Mouse (Mus musculus) thymus, postnatal 4 days (tissue): ENCODE data around the gene Abca1.

Experiments used
- DNase-seq: peaks from one replicate; pipeline ENCODE4 v3.0.0; 2021

Abca1 gene

DNA sequence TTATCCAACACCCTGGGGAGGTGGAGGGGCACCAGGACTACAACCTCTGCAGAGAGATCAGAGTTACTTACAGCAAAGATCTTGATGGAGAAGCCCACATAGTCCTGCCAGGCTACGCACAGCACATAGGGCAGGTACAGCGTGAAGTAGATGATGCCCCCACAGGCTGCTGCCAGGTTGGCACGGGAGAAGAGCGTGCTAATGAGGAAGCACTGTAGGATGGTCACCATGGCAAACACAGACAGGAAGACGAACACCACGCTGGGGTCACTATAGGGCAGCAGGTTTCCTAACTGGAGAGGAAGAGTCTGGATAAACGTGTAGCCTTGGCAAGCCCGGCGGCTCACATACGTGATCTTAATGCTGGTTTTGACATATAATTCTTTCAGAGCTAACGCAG is 77.8 kb downstream of the Abca1 start:
- no peak for DNase-seq

DNA sequence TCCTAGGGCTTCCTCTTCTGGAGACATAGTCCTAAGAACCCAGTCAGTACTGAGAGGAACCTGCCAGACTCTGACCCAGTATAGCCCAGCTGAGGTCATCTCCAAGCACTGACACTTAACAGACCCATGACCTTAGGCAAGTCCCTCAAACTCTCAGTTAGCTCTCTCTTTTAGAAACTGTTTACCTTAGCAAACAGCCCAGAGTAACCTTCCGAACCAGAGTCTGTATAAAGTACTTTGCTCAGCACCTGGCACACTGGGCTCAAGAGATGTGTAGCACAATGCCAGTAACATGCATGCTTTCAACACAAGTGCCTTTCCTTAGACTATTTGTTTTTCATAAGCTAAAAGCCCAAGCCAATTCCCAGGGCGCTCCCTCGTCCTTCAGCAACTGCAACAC is 79.4 kb downstream of the Abca1 start:
- no peak for DNase-seq

DNA sequence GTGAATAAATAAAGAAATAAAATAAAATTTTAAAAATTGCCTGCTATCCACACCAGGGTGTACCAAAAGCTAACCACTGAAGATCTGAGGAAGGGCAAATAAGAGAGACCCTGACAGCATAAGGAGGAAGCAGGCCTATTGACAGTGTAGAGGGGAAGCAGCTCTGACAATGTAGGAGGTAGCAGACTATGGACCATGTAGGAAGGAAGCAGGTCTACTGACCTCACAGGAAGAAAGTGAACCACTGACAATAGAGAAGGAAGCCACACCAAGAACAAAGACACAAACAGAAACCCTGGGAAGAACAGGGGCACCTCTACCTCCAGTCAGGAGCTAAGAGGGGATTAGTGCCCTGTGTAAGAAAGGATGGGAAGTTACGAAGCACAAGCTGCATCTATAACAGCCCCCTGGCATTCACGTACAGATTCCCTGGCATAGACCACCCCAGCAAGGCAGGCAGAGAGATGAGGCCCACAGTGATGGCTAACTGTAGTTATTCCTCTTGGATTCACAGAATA is 80.8 kb downstream of the Abca1 start:
- DNase-seq = no peak

DNA sequence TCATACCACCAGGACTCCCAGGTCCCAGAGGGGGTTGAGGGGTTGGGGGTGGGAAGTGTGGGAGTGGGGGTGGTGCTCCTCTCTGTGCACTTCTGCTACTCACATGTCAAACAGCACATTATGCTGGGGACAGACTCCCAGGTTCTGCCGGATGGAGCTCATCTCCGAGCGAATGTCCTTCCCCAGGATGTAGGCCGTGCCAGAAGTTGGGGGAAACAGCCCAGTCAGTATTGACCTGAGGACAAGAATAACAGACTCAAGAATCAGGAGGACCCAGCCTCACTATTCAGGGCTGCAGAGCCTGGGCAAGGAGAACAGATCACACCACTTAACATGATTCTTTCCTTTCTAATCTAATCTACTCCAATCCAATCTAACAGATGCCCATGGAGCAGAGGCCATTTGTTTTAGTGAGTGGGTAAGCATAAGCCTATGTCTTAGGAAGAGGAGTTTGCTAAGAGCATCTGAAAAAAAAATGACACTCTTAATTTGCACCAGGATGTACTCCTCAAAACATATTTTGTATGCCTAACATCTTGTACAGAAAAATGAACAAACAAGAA is 82.8 kb downstream of the Abca1 start:
- DNase-seq = no peak

DNA sequence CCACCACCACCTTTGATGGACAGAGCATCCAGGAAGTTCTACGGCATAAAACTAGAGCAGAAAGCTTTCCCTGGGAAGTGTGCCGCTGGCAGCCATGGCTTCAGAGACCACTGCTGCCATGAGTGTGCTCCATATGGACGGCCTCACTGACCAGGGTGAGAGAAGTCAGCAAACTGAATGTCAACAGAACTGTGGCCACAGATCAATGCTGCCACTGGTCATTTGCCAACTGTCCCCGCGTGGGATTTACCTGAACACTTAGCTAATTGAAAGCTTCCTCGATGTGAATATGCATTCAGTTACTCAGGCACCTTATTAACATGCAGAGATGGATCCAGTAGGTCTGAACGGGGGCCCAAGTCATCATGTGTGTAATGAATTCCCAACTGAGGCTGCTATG is 86.7 kb downstream of the Abca1 start:
- no peak for DNase-seq

DNA sequence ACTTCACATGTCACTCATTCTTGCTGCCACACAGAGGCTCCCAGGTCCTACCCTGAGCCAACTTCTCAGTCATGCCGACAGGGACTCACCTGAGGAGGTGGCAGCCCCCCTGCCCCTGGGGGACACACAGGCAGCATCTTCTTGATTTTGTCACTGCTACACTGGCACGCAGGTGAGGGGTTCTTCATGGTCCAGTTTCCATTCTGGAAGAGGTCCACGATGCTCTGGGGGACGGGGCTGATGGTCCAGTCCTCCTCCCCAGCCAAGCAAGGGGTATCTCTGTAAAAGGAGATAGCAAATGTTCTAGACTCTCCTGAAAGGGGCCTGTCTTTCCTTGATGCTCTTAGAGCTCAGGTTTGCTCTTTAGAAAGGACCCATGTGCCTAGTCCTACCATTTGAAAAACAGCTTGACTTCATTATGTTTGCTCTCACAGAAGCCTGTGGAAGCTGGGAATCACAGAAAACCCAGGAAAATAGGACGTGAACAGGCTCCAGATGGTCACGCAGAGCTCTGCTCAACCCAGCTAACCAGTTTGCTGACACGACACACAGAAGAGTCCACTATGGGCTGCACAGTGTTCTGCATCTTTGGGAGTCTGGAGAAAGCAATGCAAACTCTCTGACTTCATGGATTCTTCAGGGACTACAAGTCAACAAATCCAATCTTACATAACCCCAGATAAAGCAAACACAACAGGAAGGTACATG is 97.2 kb downstream of the Abca1 start:
- DNase-seq = no peak

DNA sequence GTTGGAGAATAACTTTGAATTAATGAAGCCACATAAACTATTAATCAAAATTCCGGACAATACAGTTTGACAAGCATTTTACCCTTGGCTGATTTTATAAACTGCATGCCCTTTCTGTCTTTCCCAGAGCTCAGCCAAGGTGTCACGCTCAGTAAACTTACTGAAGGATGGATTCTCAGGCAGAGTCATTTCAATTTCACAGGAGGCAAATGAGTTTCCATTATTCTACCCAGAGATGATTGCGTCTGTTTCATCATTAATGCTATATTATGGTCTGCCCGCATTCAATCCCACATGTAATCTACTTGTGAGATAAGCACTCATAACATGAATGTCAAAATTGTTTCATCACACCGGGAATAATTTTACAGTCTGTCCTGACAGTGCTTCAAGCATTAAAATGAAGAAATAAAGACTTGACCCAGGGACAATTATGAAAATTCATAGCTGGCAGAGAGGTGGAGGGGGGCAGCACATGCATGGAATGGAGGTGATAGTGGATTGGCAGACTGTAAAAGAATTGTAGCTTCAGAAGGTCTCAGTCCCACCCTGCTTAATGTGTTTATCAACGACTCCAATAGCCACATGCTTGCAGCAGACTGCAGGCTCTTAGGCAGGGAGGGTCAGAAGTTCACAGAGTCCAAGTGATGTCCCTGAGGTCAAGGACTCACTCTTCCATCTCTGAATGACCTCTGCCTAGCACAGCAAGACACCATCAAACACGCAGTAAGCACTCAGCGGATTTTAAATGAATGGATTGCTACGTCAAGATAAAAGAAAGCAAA is 113.3 kb downstream of the Abca1 start:
- no peak for DNase-seq

DNA sequence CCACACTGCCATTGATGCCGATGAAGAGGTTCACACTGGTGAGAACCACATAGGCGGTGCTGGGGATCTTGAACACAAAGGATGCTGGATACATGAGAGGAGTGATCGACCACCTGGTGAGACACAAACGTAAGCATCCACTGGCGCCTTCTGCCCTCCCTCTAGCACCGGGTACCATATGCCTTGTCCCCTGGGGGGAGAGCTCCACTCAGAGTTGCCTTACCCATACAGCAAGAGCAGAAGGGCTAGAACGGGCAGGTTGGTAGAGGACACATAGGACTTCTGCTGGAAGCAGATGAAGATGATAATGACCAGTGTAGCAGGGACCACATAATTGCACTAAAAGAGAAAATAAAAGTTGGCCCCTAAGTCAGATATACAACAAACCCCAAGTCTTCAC is 113.9 kb downstream of the Abca1 start:
- DNase-seq = no peak

DNA sequence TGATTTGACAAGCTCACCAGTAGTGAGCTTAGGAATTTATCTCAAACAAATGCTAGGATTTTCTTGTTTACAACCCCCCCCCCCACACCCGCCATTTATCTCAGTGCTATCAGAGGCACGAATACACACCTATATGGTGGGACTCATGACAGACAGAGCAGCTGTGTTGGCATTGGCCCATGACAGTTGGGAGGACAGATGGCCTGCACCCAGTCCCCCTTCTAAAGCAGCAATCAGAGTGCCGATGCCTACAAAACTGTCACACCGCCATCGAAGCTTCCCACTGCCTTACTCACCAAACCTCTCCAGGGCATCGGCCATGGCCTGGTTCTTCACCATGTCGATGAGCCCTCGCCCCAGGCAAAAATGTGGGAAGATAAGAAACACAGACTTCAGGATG is 115.9 kb downstream of the Abca1 start:
- no peak for DNase-seq

DNA sequence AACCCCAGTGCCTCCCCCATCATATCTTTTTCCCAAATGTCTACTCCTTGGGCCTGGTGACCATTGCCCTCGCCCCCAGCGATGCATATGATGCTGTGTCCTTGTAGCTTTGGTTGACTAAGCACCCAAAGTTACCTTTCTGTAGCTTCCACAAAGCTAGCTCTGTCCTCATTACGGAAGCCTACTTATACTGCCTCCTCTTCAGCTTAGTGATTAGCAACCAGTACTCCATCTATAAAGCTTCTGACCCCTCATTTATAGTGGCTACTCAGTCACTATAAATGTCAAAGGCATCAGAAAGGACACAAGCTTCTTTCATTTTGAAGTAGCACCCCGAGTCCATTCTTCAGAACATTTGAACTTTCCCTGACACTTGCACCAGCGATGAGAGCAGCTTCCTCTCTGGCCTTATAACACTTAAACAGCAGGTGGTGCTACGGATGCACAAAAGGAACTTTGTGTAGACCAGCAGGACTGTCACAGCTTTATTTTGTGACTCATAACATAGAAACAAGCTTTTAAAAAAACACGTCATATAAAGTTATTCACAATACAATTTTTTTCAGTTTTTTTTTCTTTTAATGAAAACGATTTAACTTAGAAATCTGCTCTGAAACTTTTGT is 129.3 kb downstream of the Abca1 start:
- DNase-seq = no peak

DNA sequence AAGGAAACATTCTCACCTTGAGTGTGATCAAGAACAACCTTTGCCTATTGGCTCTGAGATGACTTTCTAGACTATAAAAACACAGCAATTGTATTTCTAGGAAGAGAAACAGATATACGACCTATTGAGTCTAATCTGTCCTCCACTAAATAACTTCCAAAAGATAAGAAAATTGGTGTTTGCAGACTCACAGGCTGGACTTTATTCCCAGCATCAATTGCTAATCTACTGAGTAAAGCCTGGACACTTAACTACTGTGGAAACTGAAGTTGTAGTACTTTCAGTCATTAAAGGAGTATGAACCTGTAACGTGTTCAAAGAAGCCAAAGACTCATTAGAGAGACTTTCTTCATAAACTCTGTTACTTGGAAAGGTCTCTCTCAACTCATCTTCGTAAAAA is 131.9 kb downstream of the Abca1 start:
- no peak for DNase-seq

DNA sequence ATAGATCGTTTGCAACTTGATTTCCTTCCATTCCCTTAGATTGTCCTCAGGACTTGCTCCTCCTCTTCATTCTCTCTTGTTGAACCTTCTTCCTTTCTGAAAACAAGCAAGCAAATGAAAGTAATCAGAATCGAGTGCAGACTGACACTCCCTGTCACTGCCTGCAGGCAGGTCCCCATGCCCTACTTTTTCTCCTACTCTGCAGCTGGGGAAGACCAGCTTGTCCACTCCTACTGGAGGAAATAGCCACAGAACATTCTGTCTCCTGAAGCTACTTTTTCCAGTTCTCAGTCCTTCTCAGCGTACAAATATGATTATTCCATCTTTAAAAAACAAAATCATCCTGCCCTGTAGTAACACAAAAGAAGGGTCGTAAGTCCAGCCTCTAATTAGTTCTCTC is 135.3 kb downstream of the Abca1 start:
- DNase-seq = no peak

DNA sequence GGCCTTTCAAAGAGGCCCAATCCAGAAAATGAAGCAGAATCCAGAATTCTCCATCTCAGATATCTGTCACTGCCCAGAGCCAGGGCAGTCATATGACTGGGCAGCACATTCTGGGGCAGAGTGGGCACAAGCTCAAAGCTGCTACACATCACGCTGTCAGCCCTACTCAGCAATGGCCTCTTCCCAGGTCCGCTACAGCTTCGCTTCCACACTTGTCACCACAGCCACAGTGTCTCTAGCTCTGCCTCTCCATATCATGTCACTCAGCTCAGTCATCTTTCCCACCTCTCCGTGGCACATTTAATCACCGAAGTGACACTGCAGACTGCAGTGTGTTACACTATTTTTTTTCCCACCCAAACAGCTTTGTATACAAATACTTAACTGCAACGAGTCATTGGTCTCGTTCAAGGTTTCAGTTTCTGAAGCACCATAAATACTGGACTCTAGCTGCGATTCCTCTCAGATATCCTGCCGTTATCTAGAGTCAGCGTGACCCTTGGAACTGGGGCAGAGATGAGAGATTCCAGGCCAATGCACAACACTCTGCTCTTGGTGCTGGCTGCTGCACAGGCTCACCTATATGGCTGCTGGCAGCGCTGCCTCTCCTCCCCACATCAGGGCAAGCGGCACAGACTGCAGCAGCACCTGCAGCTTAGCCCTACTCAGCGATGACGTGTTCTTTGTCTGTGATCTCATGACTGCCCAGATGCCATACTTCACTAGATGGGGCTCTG is 136.3 kb downstream of the Abca1 start:
- DNase-seq = no peak

DNA sequence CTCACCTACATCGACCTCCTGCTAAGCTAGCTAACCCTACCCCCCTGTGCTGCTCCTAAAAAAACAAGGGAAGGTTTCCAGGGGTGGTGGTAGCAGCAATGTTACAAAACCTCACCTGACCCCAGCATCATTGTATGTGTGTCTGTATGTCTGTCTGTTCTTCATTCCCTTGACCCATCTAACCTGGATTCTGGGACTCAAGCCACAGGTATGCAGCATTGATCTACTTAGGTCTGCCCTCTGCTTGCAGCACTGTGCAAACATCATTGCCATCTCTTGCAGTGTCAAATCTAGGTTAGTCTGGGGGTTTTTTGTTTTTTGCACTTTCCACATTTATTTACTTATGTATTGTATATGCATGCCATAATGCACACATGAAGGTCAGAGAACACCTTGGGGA is 141.3 kb downstream of the Abca1 start:
- DNase-seq = no peak

DNA sequence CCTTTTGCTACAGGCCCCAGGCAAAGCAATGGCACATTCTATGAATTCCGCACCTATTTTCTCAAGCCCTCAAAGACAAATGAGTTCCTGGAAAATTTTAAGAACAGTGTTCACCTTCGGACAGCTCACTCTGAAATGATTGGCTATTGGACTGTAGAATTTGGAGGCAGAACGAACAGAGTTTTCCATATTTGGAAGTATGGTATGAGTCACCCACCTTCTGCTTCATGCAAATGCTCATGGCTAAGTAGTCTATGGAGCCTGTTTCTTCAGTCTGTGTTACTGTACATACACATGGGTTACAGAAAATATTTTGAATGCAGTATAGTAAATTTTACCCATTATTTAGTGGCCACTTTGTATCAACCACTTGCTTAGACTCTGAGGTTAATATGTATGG is 144.7 kb downstream of the Abca1 start:
- DNase-seq = no peak

DNA sequence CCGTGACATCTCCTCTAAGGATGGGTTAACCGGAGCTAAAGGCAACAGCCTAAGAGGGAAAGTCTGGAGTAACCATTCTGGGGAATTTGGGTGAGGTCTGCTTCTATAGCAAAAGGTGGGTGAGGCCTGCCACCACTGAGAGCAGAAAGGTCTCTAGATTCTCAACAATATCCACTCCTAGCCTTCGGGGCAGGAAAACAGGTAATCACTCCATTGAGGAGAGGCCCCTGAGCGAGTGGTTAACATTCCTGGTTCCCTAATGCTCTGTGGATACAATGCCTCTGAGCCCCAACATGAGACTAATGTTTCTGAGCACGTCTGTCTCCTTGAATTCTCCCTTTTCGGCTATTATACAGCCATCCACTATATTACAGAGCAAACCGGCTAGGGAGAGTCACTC is 145.3 kb downstream of the Abca1 start:
- DNase-seq = no peak

DNA sequence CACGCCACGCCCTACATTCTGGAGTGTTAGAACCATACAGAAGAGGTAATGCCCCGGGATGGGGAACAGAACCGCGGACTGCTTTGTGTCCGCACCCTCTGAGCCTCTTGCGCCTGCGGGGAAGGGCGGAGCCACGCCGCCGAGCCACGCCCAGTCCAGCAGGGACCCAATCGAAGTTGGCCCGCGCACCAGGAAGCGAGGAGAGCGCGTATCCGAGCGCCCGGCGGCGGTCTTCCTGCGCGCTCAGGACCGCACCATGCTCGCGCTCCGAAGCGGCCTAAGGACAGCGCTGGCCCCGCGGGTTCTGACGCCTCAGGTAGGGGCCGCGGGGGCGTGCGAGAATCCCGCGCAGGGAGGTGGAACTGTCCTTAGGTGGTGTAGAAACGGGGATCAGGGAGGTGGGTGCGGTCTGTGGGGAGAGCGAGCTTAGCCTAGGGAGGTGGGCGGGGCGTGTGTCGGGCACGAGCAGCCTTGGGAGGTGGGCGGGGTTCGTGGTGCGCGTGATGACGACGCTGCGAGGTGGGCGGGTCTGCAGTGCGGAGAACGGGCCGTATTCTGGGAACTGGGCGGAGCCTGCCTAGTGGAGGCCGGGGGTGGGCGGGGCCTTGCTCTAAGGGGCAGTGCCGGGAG is 147.8 kb downstream of the Abca1 start, which contains the start of gene Nipsnap3b:
Gene Nipsnap3b (plus strand): TSS at position 149 of the 630 bp plus-strand sequence.
- peak; percentile 99 for DNase-seq

DNA sequence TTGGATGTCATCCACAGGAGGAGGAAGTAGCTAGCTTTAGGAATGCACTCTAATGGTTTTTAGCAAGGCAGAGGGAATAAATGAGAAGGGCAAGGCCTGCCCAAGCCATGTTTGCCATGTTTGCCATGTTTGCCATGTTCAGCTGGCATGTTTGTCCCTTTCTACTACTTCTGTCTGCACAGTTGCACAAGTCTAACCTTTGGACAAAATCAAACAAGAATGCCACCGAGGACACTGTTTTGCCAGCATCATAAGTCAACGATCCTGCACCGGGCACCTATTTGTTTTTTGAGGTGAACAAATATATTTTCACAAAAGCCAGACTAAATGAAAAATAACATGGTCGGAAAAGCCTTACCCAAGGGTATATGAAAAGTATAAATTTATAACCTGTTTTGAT is 149.8 kb downstream of the Abca1 start:
- no peak for DNase-seq

DNA sequence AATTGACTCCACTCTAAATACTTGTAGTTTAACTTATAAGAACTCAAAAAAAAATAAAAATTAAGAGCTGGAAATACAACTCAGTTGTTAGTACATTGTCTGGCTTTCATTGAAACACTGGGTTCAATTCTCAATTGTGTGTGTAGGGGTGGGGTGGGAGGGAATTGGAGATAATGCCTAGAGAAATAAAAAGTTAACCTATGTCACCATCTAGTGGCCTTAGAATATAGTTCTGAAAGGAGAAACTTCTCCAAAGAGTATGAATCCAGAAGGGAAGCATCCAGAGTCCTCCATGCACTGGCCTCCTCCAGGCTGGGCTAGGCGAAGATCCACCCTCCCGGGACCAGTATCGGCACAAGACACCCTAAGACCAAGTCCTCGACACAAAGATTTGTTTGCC is 150.5 kb downstream of the Abca1 start:
- no peak for DNase-seq

DNA sequence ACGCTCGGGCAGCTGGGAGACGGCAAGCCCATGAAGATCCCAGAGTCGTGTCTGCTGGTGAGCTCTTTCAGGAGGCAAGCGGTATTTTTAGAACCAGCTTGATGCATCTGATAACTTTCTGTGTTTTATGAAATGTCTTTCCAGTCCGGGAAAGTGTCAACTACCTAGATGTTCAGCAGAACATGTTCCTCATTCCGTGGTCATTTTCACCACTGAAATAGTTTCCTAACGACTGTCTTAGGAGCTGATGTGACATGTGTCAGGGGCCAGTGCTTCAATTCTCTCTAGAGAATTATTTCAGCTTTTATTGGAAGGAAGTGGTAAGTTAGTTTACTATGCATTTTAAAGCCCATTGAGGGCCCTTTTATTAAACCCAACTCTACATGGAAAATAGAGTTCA is 159.5 kb downstream of the Abca1 start:
- no peak for DNase-seq

DNA sequence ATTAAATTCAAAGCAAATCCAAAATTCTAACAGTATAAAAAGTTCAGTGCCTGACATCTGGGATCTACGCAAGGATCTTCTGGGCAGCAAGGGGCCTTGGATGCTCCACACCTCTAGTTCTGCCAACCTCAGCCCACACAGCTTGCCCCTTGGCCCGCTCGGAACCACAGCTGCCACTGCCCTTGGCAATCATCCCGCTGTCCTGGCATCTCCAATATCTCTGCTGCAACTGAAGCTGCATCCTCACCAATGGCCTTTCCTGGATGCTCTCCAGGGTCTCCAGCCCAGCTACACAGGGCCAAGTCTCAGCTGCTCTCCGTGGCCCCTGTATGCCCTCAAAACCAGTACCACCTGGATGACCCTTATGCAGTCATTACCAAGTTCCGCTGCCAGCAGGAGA is 160.2 kb downstream of the Abca1 start:
- no peak for DNase-seq

DNA sequence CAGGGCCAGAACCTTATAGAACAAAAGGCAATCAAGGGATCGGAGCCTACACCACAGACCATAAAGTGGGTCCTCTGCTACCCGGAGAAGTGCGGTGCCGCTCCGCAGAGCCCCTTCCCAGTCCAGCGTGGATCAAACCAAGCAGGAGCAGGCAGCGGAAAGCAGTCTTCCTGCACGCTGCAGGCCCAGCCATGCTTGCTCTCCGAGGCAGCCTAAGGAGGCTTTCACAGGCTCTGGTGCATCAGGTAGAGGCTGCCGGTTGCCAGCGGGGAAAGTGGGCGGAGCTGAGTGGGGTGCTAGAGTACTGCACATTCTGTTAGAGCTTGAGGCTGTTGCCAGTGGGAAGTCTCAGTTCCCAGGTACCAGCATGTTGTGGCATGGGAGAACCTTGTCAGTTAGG is 170.4 kb downstream of the Abca1 start, which contains the start of gene Nipsnap3a:
Gene Nipsnap3a (plus strand): TSS at position 25 of the 400 bp plus-strand sequence.
- peak; percentile 16 for DNase-seq
